10 mouse cellular contexts compared by ENCODE assay signal in the genomic region with DNA sequence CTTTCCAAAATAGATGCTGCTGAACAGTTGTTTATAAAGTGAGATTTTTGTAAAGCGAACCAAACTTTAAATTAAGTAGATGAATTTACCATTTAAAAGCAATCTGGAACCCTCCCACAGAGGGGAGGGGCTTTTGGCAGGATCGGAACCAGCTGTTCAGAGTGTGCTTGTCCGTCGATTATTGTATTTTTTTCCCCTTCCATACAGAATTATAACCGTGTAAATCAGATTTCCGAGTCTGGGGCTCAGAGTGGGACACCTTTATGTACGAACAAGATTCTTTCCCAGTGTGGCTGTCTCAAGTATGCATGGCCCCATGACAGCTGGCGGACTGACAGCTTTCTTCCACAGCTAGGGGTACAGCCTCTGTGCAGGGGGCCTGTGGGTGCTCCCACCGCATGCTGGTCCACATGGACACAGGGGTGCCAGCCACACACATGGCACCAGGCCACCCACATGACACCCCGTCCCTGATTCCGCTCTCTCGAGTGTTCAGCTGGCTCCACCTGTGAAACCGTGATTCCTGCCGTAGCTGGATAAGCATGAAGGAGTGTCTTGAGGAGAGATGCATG. TPM values are rescaled to one million over a fixed set of nuclear protein-coding genes. Genes with fewer than 3 reads are reported as not detected.
A peak's percentile ranks its signal among the peaks of the same experiment; 100 is the strongest.
DNase-seq lines count a peak whose midpoint lies in the region; ATAC-seq and TF ChIP-seq lines count a peak whose summit lies in the region.
"Had no signal": no experiment of that assay in that cellular context is flagged by ENCODE, and none has a peak within 500 bp of the region (broad histone marks: within the 10 kb centered on the region; RNA-seq: fewer than 3 reads in every experiment).

No protein-coding gene starts in this region.

- no peak overlapping the region for H3K9ac ChIP-seq in limb, embryonic 12.5 days (replicated peaks)
- H3K9ac ChIP-seq: forebrain, postnatal 0 days; liver, embryonic 13.5 days had no signal

- peak; percentile 40 for DNase-seq in gastrocnemius, postnatal 10 days
- DNase-seq in gastrocnemius, postnatal 36 days = no peak
- DNase-seq in layer of hippocampus, adult 2 months (ENCODE audit: low spot score in 2 of 2) = no peak
- no peak for DNase-seq in layer of hippocampus, adult 11-12 months (ENCODE audit: low spot score)
- DNase-seq in brain, embryonic 14.5 days (ENCODE audit: low read depth) = peak; percentile 31
- no peak for DNase-seq in spleen, postnatal 4 days (ENCODE audit: low spot score in 2 of 2)
- no peak for DNase-seq in thymus, postnatal 36 days
- DNase-seq: forebrain, postnatal 0 days; liver, embryonic 13.5 days had no signal

- no peak for TF ChIP-seq CTCF in layer of hippocampus, adult 2 months (conservative IDR thresholded peaks at IDR 0.05)
- TF ChIP-seq CTCF in brain, embryonic 14.5 days (IDR thresholded peaks at IDR 0.05; ENCODE audit: borderline replicate concordance, extremely low read depth, insufficient read depth, insufficient read length) = no peak

- no peak for ATAC-seq in limb, embryonic 12.5 days (ENCODE audit: insufficient number of reproducible peaks, insufficient read depth, low FRiP score, low TSS enrichment, low read depth)

- H3K4me2 ChIP-seq in limb, embryonic 12.5 days = no peak overlapping the region
- H3K4me2 ChIP-seq: liver, embryonic 13.5 days had no signal

- peak overlapping the region; percentile 55 for H3K27ac ChIP-seq in layer of hippocampus, adult 2 months
- peak overlapping the region; percentile 47; the same call in 1 of the 2 replicates for H3K27ac ChIP-seq in limb, embryonic 12.5 days
- H3K27ac ChIP-seq: liver, embryonic 13.5 days had no signal

- intact Hi-C loops in gastrocnemius, postnatal 36 days (cut with DNase I) = no loop called here

- H3K9me3 ChIP-seq in limb, embryonic 12.5 days = no peaks in the 10 kb centered on the region
- H3K9me3 ChIP-seq: liver, embryonic 13.5 days had no signal

- H3K4me1 ChIP-seq in limb, embryonic 12.5 days (replicated peaks) = peaks cover 34% of the 10 kb centered on the region
- H3K4me1 ChIP-seq: liver, embryonic 13.5 days had no signal

- WGBS in limb, embryonic 12.5 days = 79% methylated on average over 14 of the region's 14 CpGs

- no peak overlapping the region for H3K4me3 ChIP-seq in layer of hippocampus, adult 2 months
- H3K4me3 ChIP-seq in limb, embryonic 12.5 days (replicated peaks) = no peak overlapping the region
- H3K4me3 ChIP-seq: liver, embryonic 13.5 days had no signal

- H3K36me3 ChIP-seq in limb, embryonic 12.5 days = 0 out of 2 replicates have a peak, but pooled peaks cover 7% of the 10 kb centered on the region
- H3K36me3 ChIP-seq: liver, embryonic 13.5 days had no signal

- no peaks in the 10 kb centered on the region for H3K27me3 ChIP-seq in limb, embryonic 12.5 days
- H3K27me3 ChIP-seq: liver, embryonic 13.5 days had no signal

- no peak for TF ChIP-seq POLR2A in brain, embryonic 14.5 days (IDR thresholded peaks at IDR 0.05; ENCODE audit: borderline replicate concordance, extremely low read depth, insufficient read depth, insufficient read length, poor library complexity, severe bottlenecking)

RNA-seq across cellular contexts. Expression of a gene that starts 32.5 kb away (rescaled TPM):
- total RNA-seq in gastrocnemius, postnatal 10 days (2021) = 10 to 100 TPM in 1 of 2 experiments, 1 to 10 TPM in 1; 9.7 to 16.6 TPM
- under 1 TPM; 0.44 to 0.56 TPM for total RNA-seq in gastrocnemius, postnatal 36 days (2021)
- 10 to 100 TPM; 27.3 to 32.7 TPM for total RNA-seq in layer of hippocampus, adult 2 months (2021)
- polyA plus RNA-seq in brain, embryonic 14.5 days (2012; rRNA removed) = 3.0 and 4.5 TPM in 2 replicates
- polyA plus RNA-seq in limb, embryonic 12.5 days (2016; fragmentation: Nextera tagmentation; extraction: Ambion mirVana) = 11.6 and 12.9 TPM in 2 replicates

Comparison
In these comparisons a context has a peak if more than half of its experiments do, and no peak if none do; other contexts are left out.
1. DNase-seq: peak in gastrocnemius, postnatal 10 days (single experiment) and brain, embryonic 14.5 days (single experiment); none in gastrocnemius, postnatal 36 days (0 of 2), layer of hippocampus, adult 2 months (0 of 2), layer of hippocampus, adult 11-12 months (single experiment), spleen, postnatal 4 days (0 of 2) and thymus, postnatal 36 days (0 of 2).
2. RNA of a gene that starts 32.5 kb away (total RNA-seq): 27.3 to 32.7 TPM in layer of hippocampus, adult 2 months and 9.7 to 16.6 TPM in gastrocnemius, postnatal 10 days; 0.44 to 0.56 TPM in gastrocnemius, postnatal 36 days; every median in the first group is over 4 times any median in the second.